Mouse (Mus musculus): ENCODE data around the gene Tmod1.

- TF ChIP-seq GATA1 (IDR thresholded peaks at IDR 0.05; ENCODE audit: borderline replicate concordance, low read length), result no peak
- TF ChIP-seq FLI1 (IDR thresholded peaks at IDR 0.05; ENCODE audit: low read length), result no peak
Observed at GRCm38 (mm10) chr4:46063841-46064240, 25.1 kb downstream of the Tmod1 start.
